Mouse (Mus musculus): ENCODE results near the gene Slc22a1. TPM values are rescaled to one million over a fixed set of nuclear protein-coding genes. Genes with fewer than 3 reads are reported as not detected.
A peak's percentile ranks its signal among the peaks of the same experiment; 100 is the strongest.

Slc22a1 gene
- polyA plus RNA-seq, 1 experiment from 2014 or later: 42.4 TPM

DNA sequence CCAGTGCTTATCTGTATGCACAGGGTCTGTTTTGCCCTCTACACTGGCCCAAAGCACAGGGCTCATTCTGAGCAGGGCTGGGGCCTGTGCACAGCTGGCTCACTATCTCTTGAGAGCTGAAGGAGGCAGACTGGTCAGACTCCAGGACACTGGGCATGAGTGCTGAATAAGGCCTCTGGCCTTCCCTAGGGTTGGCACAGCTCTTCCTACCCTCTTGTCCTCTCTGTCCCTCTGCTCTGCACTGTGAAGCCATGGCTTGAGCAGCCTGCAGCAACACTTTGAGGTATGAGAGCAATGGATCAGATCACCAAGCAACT, 6.3 kb downstream of the Slc22a1 start:
- Histone ChIP-seq H3K27me3 (ENCODE audit: control insufficient read depth, insufficient read depth, low read length) (no peaks in the 10 kb centered on the region), H3K9me3 (ENCODE audit: control insufficient read depth, low read length) (no peaks in the 10 kb centered on the region), H3K27ac (replicated peaks in 1 of 2; ENCODE audit: control insufficient read depth in 1 of 2, insufficient read depth in 1 of 2, low read depth in 2 of 2, low read length in 2 of 2) (peak overlapping the region; percentile 26 to 75), H3K4me2 (ENCODE audit: low read length) (peak overlapping the region; percentile 8; the same call in 1 of the 2 replicates), H3K4me1 (ENCODE audit: control insufficient read depth in 2 of 2, insufficient read depth in 2 of 2, low read length in 2 of 2) (peaks cover 19 to 22% of the 10 kb centered on the region in 2 experiments), H3K4me3 (ENCODE audit: control insufficient read depth in 1 of 2, insufficient read depth in 1 of 2, low read depth in 1 of 2, low read length in 2 of 2) (no peak overlapping the region), H3K9ac (ENCODE audit: low read length) (no peak overlapping the region; the same call in 1 of the 2 replicates), H3K36me3 (ENCODE audit: control insufficient read depth, insufficient read depth, low read length) (no peaks in the 10 kb centered on the region)
- ATAC-seq (ENCODE audit: insufficient number of reproducible peaks, insufficient read depth, low FRiP score, low read depth): peak; percentile 71; the same call in 1 of the 2 replicates

DNA sequence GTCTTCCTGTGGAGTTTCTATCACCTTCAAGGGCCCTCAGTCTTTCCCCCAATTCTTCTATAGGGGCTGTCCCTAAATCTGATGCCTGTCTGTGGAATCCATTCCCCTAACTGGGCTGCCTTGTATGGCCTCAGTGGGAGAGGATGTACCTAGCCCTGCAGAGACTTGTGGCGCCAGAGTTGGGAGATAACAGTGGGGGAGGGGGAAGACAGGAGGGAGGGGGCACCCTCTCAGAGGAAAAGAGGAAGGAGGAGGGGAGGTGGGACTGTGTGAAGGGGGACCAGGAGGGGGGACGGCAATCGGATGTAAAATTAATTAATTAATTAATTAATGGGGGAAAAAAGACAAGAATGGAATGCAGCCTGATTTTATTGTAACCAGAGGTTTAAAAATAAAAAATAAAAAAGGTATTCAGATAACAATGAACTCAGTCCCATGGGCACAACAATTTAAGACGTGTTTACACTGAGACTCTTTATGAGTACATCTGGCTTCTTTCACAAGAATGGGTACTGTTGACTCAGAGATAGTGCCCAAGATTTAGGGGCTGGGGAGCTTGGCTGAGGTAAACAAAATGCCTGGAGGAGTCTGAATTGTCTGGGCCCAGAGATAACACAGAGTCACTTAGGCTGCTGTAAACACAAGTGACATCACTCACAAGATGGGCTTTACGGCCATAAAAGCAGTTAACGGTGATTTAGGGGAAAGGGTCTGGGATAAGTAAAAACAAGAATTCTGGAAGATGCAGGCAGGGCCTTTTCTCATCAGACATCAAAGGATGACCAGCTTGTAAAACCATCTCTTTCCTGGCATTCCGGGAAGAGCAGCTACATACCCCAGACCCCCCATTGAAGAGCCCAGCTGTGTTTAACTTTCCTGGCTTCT, 6.9 kb downstream of the Slc22a1 start:
- WGBS: 16% methylated on average over 7 of the region's 7 CpGs
- 0 out of 2 replicates have a peak, but pooled peaks have one; percentile 36 for ATAC-seq (ENCODE audit: insufficient number of reproducible peaks, insufficient read depth, low FRiP score, low read depth)
- Histone ChIP-seq H3K9ac (ENCODE audit: low read length) (no peak overlapping the region), H3K36me3 (ENCODE audit: control insufficient read depth, insufficient read depth, low read length) (no peaks in the 10 kb centered on the region), H3K27ac (replicated peaks in 1 of 2; ENCODE audit: control insufficient read depth in 1 of 2, insufficient read depth in 1 of 2, low read depth in 2 of 2, low read length in 2 of 2) (peak overlapping the region; percentile 26 to 75), H3K27me3 (ENCODE audit: control insufficient read depth, insufficient read depth, low read length) (no peaks in the 10 kb centered on the region), H3K4me3 (ENCODE audit: control insufficient read depth in 1 of 2, insufficient read depth in 1 of 2, low read depth in 1 of 2, low read length in 2 of 2) (no peak overlapping the region), H3K9me3 (ENCODE audit: control insufficient read depth, low read length) (no peaks in the 10 kb centered on the region), H3K4me2 (ENCODE audit: low read length) (peak overlapping the region; percentile 8; the same call in 1 of the 2 replicates), H3K4me1 (ENCODE audit: control insufficient read depth in 2 of 2, insufficient read depth in 2 of 2, low read length in 2 of 2) (peaks cover 24 to 28% of the 10 kb centered on the region in 2 experiments)

DNA sequence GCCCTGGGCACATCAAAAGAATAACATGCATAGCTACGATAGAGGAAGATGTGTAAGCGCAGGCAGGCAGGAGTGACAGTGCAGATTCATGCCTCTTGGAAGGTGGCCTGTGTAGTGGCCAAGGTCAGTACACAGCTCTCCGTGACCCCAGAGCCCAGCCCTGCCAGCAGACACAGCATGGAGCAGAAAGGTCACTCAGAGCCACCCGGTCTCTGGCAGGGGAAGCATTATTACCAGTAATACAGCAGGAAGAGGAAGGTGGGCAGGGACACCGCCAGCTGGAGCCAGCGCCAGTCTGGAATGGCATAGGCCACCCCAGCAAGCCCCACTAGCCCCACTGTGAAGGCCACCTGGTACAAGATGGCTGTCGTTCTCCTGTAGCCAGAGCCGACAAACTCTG, 11.5 kb downstream of the Slc22a1 start:
- H3K9me3 ChIP-seq (ENCODE audit: control insufficient read depth, low read length): no peaks in the 10 kb centered on the region
- ATAC-seq (ENCODE audit: insufficient number of reproducible peaks, insufficient read depth, low FRiP score, low read depth): no peak
- H3K9ac ChIP-seq (ENCODE audit: low read length): no peak overlapping the region
- H3K4me3 ChIP-seq (ENCODE audit: control insufficient read depth in 1 of 2, insufficient read depth in 1 of 2, low read depth in 1 of 2, low read length in 2 of 2): no peak overlapping the region
- H3K27ac ChIP-seq (replicated peaks in 1 of 2; ENCODE audit: control insufficient read depth in 1 of 2, insufficient read depth in 1 of 2, low read depth in 2 of 2, low read length in 2 of 2): no peak overlapping the region; a peak in 1 of 4 replicates
- peaks cover 16 to 24% of the 10 kb centered on the region in 2 experiments for H3K4me1 ChIP-seq (ENCODE audit: control insufficient read depth in 2 of 2, insufficient read depth in 2 of 2, low read length in 2 of 2)
- no peak overlapping the region for H3K4me2 ChIP-seq (ENCODE audit: low read length)
- no peaks in the 10 kb centered on the region for H3K36me3 ChIP-seq (ENCODE audit: control insufficient read depth, insufficient read depth, low read length)
- H3K27me3 ChIP-seq (ENCODE audit: control insufficient read depth, insufficient read depth, low read length): no peaks in the 10 kb centered on the region
- 63% methylated on average over 8 of the region's 8 CpGs for WGBS

DNA sequence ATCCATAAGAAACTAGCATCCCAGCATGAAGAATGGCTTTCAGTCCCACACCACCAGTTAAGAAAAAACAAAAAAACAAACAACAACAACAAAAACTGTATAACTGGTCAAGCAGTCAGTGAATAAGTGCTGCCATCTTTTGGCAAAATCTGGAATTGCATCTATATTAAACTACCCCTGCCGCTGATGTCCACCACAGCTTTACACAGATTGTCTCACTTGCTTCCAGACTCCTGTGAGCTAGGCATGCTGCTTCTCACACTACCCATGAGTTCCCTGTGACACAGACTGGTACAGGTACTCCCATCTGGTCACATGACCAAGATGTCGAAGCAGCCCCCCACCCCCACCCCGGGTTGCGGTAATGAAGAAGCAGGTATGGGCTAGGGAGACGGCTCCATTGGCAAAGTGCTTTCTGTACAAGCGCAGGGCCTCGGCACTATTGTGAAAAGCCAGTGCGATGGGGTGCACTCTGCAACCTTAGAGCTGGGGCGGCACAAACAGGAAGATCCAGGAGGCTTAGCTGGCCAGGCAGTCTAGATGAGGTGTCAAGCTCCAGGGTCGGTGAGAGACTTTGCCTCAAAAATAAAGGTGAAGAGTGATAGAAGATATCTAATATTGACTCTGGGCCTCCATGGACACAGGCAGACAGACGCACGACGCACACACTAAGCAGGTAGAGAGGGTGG, 14.9 kb downstream of the Slc22a1 start:
- no peaks in the 10 kb centered on the region for H3K9me3 ChIP-seq (ENCODE audit: control insufficient read depth, low read length)
- no peaks in the 10 kb centered on the region for H3K36me3 ChIP-seq (ENCODE audit: control insufficient read depth, insufficient read depth, low read length)
- ATAC-seq (ENCODE audit: insufficient number of reproducible peaks, insufficient read depth, low FRiP score, low read depth): no peak

DNA sequence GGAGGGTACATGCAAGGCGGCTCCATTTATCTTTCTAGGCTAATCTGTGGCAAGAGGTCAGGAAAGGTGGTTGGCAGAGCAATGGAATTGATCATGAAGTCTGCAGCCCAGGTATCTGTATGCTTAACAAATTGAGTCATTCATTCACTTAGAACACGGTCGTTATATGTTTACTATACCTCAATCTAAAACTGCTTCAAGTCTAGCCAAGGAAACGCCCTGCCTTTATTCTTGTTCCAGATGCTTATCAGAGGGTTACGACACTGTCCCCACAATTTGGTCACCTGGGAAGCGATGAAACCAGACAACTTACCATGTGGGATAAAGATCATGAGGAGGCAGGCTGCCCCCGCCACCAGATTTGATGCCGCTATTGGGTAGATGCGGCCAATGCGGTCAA, 16.4 kb downstream of the Slc22a1 start:
- 88% methylated on average over 10 of the region's 10 CpGs for WGBS
- no peak overlapping the region for H3K27ac ChIP-seq (replicated peaks in 1 of 2; ENCODE audit: control insufficient read depth in 1 of 2, insufficient read depth in 1 of 2, low read depth in 2 of 2, low read length in 2 of 2)
- no peak overlapping the region for H3K4me2 ChIP-seq (ENCODE audit: low read length)
- no peak for ATAC-seq (ENCODE audit: insufficient number of reproducible peaks, insufficient read depth, low FRiP score, low read depth)
- H3K4me3 ChIP-seq (ENCODE audit: control insufficient read depth in 1 of 2, insufficient read depth in 1 of 2, low read depth in 1 of 2, low read length in 2 of 2): no peak overlapping the region
- H3K4me1 ChIP-seq (ENCODE audit: control insufficient read depth in 2 of 2, insufficient read depth in 2 of 2, low read length in 2 of 2): peaks cover 6 to 12% of the 10 kb centered on the region in 2 experiments
- H3K36me3 ChIP-seq (ENCODE audit: control insufficient read depth, insufficient read depth, low read length): no peaks in the 10 kb centered on the region
- no peak overlapping the region for H3K9ac ChIP-seq (ENCODE audit: low read length)
- no peaks in the 10 kb centered on the region for H3K9me3 ChIP-seq (ENCODE audit: control insufficient read depth, low read length)
- H3K27me3 ChIP-seq (ENCODE audit: control insufficient read depth, insufficient read depth, low read length): no peaks in the 10 kb centered on the region

More for the DNA sequence above, 14.9 kb downstream of the Slc22a1 start:
- Histone ChIP-seq H3K27ac (replicated peaks in 1 of 2; ENCODE audit: control insufficient read depth in 1 of 2, insufficient read depth in 1 of 2, low read depth in 2 of 2, low read length in 2 of 2) (no peak overlapping the region), H3K4me1 (ENCODE audit: control insufficient read depth in 2 of 2, insufficient read depth in 2 of 2, low read length in 2 of 2) (peaks cover 7 to 13% of the 10 kb centered on the region in 2 experiments), H3K9ac (ENCODE audit: low read length) (no peak overlapping the region), H3K4me2 (ENCODE audit: low read length) (no peak overlapping the region), H3K27me3 (ENCODE audit: control insufficient read depth, insufficient read depth, low read length) (no peaks in the 10 kb centered on the region), H3K4me3 (ENCODE audit: control insufficient read depth in 1 of 2, insufficient read depth in 1 of 2, low read depth in 1 of 2, low read length in 2 of 2) (no peak overlapping the region)
- WGBS: 68% methylated on average over 13 of the region's 13 CpGs

DNA sequence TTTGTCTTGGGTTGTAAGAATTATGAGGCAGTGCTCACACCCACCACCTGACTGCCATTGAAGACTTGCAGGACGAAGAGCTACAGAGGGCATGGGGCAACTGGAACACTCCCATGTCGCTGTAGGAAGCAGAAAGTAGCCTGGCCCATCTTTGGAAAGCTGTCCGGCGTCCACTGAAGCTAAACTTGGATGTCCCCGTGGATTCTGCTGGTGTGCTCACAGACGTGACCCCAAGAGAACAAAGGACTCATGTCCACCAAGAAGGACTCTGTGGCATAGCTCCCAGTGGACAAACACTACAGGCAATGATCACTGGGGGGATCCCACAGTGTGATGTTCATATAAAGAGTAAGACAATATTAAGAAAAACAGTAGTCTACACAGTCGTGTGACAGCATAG, 16.8 kb downstream of the Slc22a1 start:
- Histone ChIP-seq H3K9ac (ENCODE audit: low read length) (no peak overlapping the region), H3K4me3 (ENCODE audit: control insufficient read depth in 1 of 2, insufficient read depth in 1 of 2, low read depth in 1 of 2, low read length in 2 of 2) (no peak overlapping the region), H3K9me3 (ENCODE audit: control insufficient read depth, low read length) (no peaks in the 10 kb centered on the region), H3K4me2 (ENCODE audit: low read length) (no peak overlapping the region), H3K36me3 (ENCODE audit: control insufficient read depth, insufficient read depth, low read length) (no peaks in the 10 kb centered on the region), H3K4me1 (ENCODE audit: control insufficient read depth in 2 of 2, insufficient read depth in 2 of 2, low read length in 2 of 2) (peaks cover 2 to 8% of the 10 kb centered on the region in 2 experiments), H3K27ac (replicated peaks in 1 of 2; ENCODE audit: control insufficient read depth in 1 of 2, insufficient read depth in 1 of 2, low read depth in 2 of 2, low read length in 2 of 2) (no peak overlapping the region), H3K27me3 (ENCODE audit: control insufficient read depth, insufficient read depth, low read length) (no peaks in the 10 kb centered on the region)
- WGBS: 80% methylated on average over 7 of the region's 7 CpGs
- ATAC-seq (ENCODE audit: insufficient number of reproducible peaks, insufficient read depth, low FRiP score, low read depth): no peak

DNA sequence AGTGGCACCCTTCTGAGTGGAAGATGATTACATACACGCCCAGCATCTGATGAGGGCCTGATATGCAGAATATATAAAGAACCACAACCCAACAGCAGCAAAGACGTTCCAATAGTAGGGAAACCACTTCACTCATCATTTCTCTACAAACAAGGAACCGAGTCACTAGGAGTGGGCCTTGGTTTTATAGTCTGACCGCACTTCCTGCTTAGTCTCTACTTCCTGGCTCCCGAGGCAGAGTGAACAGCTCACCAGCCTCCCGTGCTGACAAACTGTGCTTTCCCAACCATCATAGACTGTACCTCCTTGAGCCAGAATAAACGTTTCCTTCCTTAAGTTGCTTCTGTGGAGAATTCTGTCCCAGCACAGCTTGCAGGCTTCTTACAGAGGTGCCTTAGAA, 19.8 kb downstream of the Slc22a1 start:
- H3K27me3 ChIP-seq (ENCODE audit: control insufficient read depth, insufficient read depth, low read length): no peaks in the 10 kb centered on the region
- ATAC-seq (ENCODE audit: insufficient number of reproducible peaks, insufficient read depth, low FRiP score, low read depth): no peak

More for the DNA sequence above, 19.8 kb downstream of the Slc22a1 start:
- Histone ChIP-seq H3K4me2 (ENCODE audit: low read length) (no peak overlapping the region), H3K9ac (ENCODE audit: low read length) (no peak overlapping the region), H3K27ac (replicated peaks in 1 of 2; ENCODE audit: control insufficient read depth in 1 of 2, insufficient read depth in 1 of 2, low read depth in 2 of 2, low read length in 2 of 2) (no peak overlapping the region), H3K4me1 (ENCODE audit: control insufficient read depth in 2 of 2, insufficient read depth in 2 of 2, low read length in 2 of 2) (peaks cover 6 to 12% of the 10 kb centered on the region in 2 experiments), H3K36me3 (ENCODE audit: control insufficient read depth, insufficient read depth, low read length) (no peaks in the 10 kb centered on the region), H3K9me3 (ENCODE audit: control insufficient read depth, low read length) (no peaks in the 10 kb centered on the region), H3K4me3 (ENCODE audit: control insufficient read depth in 1 of 2, insufficient read depth in 1 of 2, low read depth in 1 of 2, low read length in 2 of 2) (no peak overlapping the region)
- WGBS: 65% methylated on average over 7 of the region's 7 CpGs
